Mouse (Mus musculus): ENCODE measurements around the gene Cryzl1. TPM values are rescaled to one million over a fixed set of nuclear protein-coding genes. Genes with fewer than 3 reads are reported as not detected.

Gene Cryzl1
- 10 to 100 TPM in 1 of 2 experiments, 1 to 10 TPM in 1; 3.3 to 29.1 TPM for polyA plus RNA-seq (2012; fragmentation: generic; extraction: Trizol)

GRCm38 (mm10) chr16:91728123-91729065 is at the start of gene Cryzl1:
Gene Cryzl1, minus strand, starts transcription at chr16:91728975.

GRCm38 (mm10) chr16:91729066-91729482 is 299 bp upstream of the Cryzl1 start, which contains the start of gene Itsn1:
Gene Itsn1, plus strand, starts transcription at chr16:91729281.

GRCm38 (mm10) chr16:91688619-91689334 is 40.0 kb downstream of the Cryzl1 start, which contains the start of gene Donson:
Gene Donson, minus strand, starts transcription at chr16:91688770.

GRCm38 (mm10) chr16:91647461-91648219 is 81.1 kb downstream of the Cryzl1 start, which contains the start of gene Son:
Gene Son, plus strand, starts transcription at chr16:91647506.

GRCm38 (mm10) chr16:91646681-91647419 is 81.9 kb downstream of the Cryzl1 start, which contains the start of gene Gart:
Gene Gart, minus strand, starts transcription at chr16:91646952.

Other genes starting within 250 kb of the Cryzl1 start
- gene Ifnar1, start 243.7 kb downstream of the Cryzl1 start, polyA plus RNA-seq (2012; fragmentation: generic; extraction: Trizol), result 10 to 100 TPM in 1 of 2 experiments, 1 to 10 TPM in 1; 2.6 to 31.0 TPM
- 10 to 100 TPM in 1 of 2 experiments, 1 to 10 TPM in 1; 6.6 to 40.8 TPM for gene Ifngr2, start 181.9 kb downstream of the Cryzl1 start, polyA plus RNA-seq (2012; fragmentation: generic; extraction: Trizol)
- gene Tmem50b, start 131.2 kb downstream of the Cryzl1 start, polyA plus RNA-seq (2012; fragmentation: generic; extraction: Trizol), result 10 to 100 TPM in 1 of 2 experiments, 1 to 10 TPM in 1; 2.6 to 17.6 TPM
- 1 to 10 TPM in 1 of 2 experiments, under 1 TPM in 1; 0.04 to 2.2 TPM for gene Dnajc28, start 109.9 kb downstream of the Cryzl1 start, polyA plus RNA-seq (2012; fragmentation: generic; extraction: Trizol)
- 100 to 1,000 TPM in 1 of 2 experiments, 10 to 100 TPM in 1; 68.3 to 148 TPM for gene Gart, start 82.0 kb downstream of the Cryzl1 start, polyA plus RNA-seq (2012; fragmentation: generic; extraction: Trizol)
- 10 to 100 TPM; 13.5 to 61.2 TPM for gene Son, start 81.5 kb downstream of the Cryzl1 start, polyA plus RNA-seq (2012; fragmentation: generic; extraction: Trizol)
- gene Donson, start 40.2 kb downstream of the Cryzl1 start, polyA plus RNA-seq (2012; fragmentation: generic; extraction: Trizol), result 1 to 10 TPM; 1.5 to 3.9 TPM
- gene Itsn1, start 306 bp upstream of the Cryzl1 start, polyA plus RNA-seq (2012; fragmentation: generic; extraction: Trizol), result 10 to 100 TPM in 1 of 2 experiments, 1 to 10 TPM in 1; 5.1 to 28.6 TPM

All from C3H10T1/2 (cell line).